Mouse (Mus musculus): ENCODE data around the gene Plekhm2.

Gene Plekhm2

DNA sequence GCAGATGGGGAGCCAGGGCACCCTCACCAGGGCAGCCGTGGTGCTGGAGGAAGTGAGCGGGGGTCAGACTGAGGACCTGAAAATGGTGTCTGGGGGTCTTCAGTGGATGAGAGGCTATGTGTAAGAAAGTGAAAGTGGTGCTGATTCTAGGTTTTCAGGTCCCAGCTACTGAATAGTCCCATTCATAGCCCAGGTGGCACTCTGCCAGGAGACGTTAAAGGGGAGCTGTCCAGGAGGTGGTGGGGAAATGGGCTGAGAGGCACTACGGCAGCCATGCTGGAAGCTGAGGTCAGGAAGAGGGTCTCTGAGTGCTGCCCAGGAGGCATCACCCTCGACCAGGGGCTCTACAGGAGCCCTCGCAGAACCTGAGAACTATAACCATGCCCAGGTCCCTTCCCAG, 15.5 kb downstream of the Plekhm2 start:
- POLR2A ChIA-PET: interaction anchor here in 1 of 4 experiments (0.8 kb wide), 1 partner anchor 10 kb away, joined by 4 read pairs; no protein-coding TSS in a partner anchor
- CTCF ChIA-PET: no interaction called here

GRCm38 (mm10) chr4:141648262-141648661, 16.4 kb downstream of the Plekhm2 start:
- ChIA-PET POLR2A (interaction anchor here in 1 of 4 experiments (0.6 kb wide), 1 partner anchor 83 kb away, joined by 4 read pairs; no protein-coding TSS in a partner anchor), CTCF (interaction anchor here in 3 of 4 experiments (0.6 to 0.7 kb wide), 3 partner anchors 18 to 83 kb away, joined by 3 to 5 read pairs (median 3); no protein-coding TSS in a partner anchor)

DNA sequence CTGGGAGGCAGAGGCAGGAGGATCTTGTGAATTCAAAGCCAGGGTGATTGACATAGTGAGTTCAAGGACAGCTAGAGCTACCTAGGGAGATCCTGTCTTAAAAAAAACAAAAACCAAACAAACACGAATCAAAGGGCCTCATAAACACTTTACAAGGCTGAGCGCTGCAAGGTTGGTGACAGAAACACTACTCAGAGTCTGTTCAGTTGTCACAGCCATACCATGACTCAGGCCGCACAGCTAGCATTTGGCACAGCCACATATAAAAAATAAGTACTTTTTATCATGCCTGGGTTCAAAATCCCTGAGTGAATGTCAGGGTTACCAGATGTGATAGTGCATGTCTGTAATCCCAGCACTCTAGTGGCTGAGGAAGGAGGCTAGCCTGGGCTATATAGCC, 17.5 kb downstream of the Plekhm2 start:
- POLR2A ChIA-PET: interaction anchor here in 2 of 4 experiments (1.0 to 1.1 kb wide), 3 partner anchors 9 to 76 kb away, joined by 3 to 5 read pairs (median 4); partner anchors contain the start of gene Ddi2 (in 1 of the 2)

GRCm38 (mm10) chr4:141645988-141646387, 18.7 kb downstream of the Plekhm2 start:
- ChIA-PET POLR2A (interaction anchor here in 3 of 4 experiments (0.6 to 1.9 kb wide), 6 partner anchors 14 to 188 kb away, joined by 3 to 6 read pairs (median 3); no protein-coding TSS in a partner anchor), CTCF (interaction anchor here in 1 of 4 experiments (1.1 kb wide), 1 partner anchor 241 kb away, joined by 3 read pairs; no protein-coding TSS in a partner anchor)

More for the DNA sequence above, 17.5 kb downstream of the Plekhm2 start:
- CTCF ChIA-PET: no interaction called here

DNA sequence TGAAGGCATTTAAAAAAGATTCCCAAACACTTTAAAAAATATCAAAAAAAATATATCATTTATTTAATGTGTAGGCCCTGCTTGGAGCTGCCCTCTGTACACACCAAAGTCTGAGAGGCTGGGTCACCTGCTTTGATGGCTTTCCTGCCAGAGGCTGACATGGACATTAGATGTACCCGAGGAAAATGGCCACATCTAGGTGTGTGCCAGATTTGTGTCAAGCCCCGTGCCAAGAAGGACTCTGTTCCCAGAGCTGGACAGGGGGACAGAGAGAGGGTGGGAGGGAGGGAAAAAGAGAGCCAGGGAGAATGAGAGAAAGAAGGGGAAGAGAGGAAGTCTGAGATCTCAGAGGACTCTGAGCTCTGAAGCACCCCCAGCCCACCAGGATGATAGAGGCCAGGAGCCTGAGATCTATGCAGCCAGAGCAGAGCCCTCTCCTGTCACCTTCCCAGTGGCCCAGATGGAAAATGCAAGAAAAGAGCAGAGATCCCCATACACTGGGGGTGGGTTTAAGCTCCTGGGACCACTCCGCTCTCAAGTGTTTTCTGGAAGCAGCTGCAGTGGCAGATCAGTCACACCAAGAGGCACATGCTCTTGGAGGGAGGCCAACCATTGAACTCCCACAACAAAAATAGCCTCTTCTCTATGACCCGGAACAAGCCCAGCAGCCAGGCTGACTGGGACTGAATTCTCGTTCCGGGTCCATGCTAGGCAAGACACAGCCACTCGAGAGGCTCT, 21.4 kb downstream of the Plekhm2 start:
- ChIA-PET CTCF (interaction anchor here in 3 of 4 experiments (0.5 to 1.3 kb wide), 5 partner anchors 15 to 332 kb away, joined by 3 to 8 read pairs (median 4); no protein-coding TSS in a partner anchor), POLR2A (interaction anchor here in 3 of 4 experiments (0.7 to 2.4 kb wide), 7 partner anchors 11 to 129 kb away, joined by 3 to 10 read pairs (median 4); no protein-coding TSS in a partner anchor)

DNA sequence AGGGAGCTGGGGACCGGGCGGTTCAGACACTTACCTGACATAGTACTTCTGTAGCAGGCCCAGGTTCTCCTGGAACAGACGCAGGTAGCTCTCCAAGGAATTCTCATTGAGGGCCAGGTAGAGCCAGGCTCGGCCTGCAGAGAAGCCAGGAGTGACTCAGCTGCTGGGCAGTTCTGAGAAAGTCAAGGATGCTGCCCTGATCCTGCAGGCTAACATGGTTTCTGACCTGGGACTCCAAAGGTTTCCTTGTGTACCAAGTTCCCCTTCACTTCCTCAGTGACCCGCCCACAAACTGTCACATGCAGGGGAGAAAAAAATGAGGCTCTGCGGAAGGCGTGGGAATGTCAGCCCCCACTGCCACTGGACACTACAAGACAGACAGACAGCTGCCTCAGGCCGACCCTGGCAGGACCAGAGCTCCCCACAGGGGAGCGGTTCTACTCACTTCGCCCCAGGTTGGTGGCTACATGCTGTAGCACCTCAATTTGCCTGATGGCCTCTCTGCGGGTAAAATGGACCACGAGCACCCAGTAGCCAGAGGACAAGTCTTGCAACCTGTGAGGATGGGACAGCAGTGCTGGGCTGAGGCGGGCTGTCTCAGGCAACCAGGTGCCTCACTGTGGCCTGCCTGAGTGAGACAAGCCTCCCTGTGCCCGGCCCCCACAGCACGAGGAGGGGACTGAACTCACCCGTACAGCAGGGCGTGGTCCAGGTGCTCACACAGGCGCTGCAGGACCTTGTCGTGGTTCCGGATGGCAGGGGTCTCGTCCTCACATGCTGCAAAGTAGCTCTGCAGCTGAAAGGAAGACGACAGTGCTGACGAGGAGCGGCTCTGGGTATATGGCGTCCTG, 22.5 kb downstream of the Plekhm2 start:
- POLR2A ChIA-PET: interaction anchor here (0.5 to 3.7 kb wide), 27 partner anchors 8 to 373 kb away, joined by 3 to 17 read pairs (median 3); partner anchors contain the start of genes Fhad1 (in 1 of the 4), Plekhm2 (in 1 of the 4), Slc25a34 (in 1 of the 4) and Tmem82 (in 1 of the 4)

GRCm38 (mm10) chr4:141641353-141641771, 23.3 kb downstream of the Plekhm2 start:
- CTCF ChIA-PET: interaction anchor here in 3 of 4 experiments (0.5 to 0.8 kb wide), 3 partner anchors 23 to 131 kb away, joined by 3 to 5 read pairs (median 3); no protein-coding TSS in a partner anchor
- POLR2A ChIA-PET: interaction anchor here (0.5 to 3.7 kb wide), 29 partner anchors 9 to 373 kb away, joined by 3 to 17 read pairs (median 3); partner anchors contain the start of genes Fhad1 (in 1 of the 4), Slc25a34 (in 1 of the 4) and Tmem82 (in 1 of the 4)

More for the DNA sequence above, 22.5 kb downstream of the Plekhm2 start:
- CTCF ChIA-PET: interaction anchor here in 3 of 4 experiments (0.6 to 1.3 kb wide), 3 partner anchors 16 to 333 kb away, joined by 3 read pairs; no protein-coding TSS in a partner anchor

DNA sequence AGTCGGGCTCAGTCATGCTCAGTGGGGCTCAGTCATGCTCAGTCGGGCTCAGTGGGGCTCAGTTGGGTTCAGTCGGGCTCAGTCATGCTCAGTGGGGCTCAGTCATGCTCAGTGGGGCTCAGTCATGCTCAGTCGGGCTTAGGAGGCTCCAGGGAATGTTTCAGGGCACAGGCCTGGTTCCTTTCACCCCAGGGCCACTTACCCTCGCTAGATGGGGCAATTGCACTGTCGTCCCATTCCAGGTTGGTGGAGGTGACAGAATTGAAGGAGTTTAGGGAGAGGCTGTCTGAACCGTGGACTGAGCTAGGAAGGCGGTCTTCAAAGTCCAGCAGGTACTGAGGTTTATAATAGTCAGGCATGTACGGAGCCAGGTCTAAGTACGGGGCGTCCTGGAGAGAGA, 25.2 kb downstream of the Plekhm2 start:
- POLR2A ChIA-PET: interaction anchor here in 2 of 4 experiments (1.0 to 3.7 kb wide), 2 partner anchors 26 to 32 kb away, joined by 3 to 17 read pairs; no protein-coding TSS in a partner anchor
- CTCF ChIA-PET: interaction anchor here in 2 of 4 experiments (0.6 kb wide), 3 partner anchors 18 to 321 kb away, joined by 3 to 4 read pairs (median 3); no protein-coding TSS in a partner anchor

DNA sequence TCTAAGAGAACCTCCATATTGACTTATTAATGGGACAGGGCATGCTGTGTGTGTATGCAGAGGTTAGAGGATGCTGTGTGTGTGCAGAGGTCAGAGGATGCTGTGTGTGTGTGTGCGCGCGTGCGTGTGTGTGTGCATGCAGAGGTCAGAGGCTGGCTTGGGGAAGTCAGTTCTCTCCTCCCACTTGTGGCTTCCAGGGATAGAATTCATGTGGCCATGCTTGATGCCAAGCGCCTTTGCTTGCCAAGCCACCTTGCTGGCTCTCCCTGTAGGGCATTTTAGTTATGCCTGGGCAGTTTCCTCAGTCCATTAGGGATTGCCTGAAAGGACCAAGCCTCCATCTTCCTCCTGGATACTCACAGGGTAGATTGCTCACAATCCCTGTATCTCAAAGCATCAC, 28.0 kb downstream of the Plekhm2 start:
- ChIA-PET POLR2A (interaction anchor here in 2 of 4 experiments (0.9 to 1.6 kb wide), 2 partner anchors 15 to 36 kb away, joined by 3 to 9 read pairs; no protein-coding TSS in a partner anchor), CTCF (no interaction called here)

DNA sequence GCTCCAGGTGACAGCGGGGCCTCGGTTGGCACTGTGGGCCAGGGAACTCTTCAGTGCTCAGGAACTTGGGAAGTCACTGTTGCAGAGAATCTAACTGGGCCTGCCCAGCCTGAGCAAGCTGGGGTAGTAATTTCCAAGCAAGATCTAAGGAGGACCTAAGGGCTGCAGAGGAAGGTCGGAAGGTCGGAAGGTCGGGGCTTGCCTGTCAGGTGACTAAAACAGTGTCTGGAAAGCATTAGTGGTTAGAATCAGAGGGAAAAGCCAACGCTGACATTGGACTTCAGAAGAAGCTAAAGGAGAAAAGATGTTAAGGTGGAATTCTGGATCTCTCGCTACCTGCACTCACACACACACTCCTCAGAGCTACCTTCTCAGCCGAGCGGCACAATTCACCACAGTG, 28.7 kb downstream of the Plekhm2 start:
- ChIA-PET CTCF (interaction anchor here in 2 of 4 experiments (0.6 to 0.8 kb wide), 2 partner anchors 18 kb away, joined by 3 to 8 read pairs; partner anchors contain the start of gene Tmem82 (in 1 of the 2)), POLR2A (interaction anchor here in 3 of 4 experiments (0.7 to 1.6 kb wide), 5 partner anchors 15 to 445 kb away, joined by 3 to 9 read pairs (median 5); no protein-coding TSS in a partner anchor)

DNA sequence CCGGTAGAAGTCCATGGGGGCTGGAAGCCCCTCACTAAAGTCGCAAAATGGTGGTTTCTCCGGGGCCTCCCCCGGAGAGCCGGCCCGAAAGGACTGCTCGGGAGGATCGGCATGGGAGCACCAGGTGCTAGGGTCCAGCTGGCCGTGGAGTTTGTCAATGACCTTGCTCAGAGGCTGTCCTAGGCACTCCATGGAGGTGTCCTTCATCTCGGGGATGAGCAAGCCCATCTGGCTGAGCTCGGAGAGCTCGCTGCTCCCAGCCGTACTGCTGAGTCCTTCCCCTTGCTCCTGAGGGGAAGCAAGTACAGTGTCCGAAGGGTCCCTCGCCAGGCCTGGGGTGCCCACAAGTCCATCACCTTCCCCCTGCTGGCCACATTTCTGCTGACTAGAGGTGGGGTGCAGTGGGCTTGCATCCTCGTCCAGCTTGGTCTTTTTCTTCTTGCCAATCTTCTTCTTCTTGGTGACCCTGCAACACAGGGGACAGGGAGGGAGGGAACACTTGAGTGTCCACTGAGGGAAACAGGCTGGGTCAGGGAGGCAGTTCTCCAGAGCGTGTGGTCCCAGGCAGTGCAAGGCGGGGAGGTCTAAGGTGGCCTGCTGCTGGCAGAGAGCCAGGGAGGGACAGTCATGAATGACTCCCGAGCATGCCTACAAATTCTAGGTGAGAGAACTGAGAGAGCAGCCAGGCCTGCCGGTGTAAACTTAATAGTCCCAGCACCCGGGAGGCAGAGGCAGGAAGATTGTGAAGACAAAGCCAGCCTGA, 32.4 kb downstream of the Plekhm2 start:
- ChIA-PET POLR2A (interaction anchor here in 2 of 4 experiments (1.5 to 1.8 kb wide), 3 partner anchors 9 to 49 kb away, joined by 3 to 7 read pairs (median 4); no protein-coding TSS in a partner anchor), CTCF (interaction anchor here in 1 of 4 experiments (1.0 kb wide), 1 partner anchor 55 kb away, joined by 3 read pairs; no protein-coding TSS in a partner anchor)

GRCm38 (mm10) chr4:141631250-141631649, 33.4 kb downstream of the Plekhm2 start:
- POLR2A ChIA-PET: interaction anchor here in 3 of 4 experiments (0.5 to 1.8 kb wide), 5 partner anchors 10 to 96 kb away, joined by 3 to 7 read pairs (median 4); partner anchors contain the start of gene Tmem82 (in 1 of the 3)
- CTCF ChIA-PET: no interaction called here

- CTCF ChIA-PET: no interaction called here
- POLR2A ChIA-PET: interaction anchor here in 3 of 4 experiments (2.5 to 5.0 kb wide), 3 partner anchors 12 to 13 kb away, joined by 6 to 27 read pairs (median 26); partner anchors contain the start of gene Tmem82 (in 3 of the 3)
Measured at GRCm38 (mm10) chr4:141630021-141630420, 34.7 kb downstream of the Plekhm2 start.

DNA sequence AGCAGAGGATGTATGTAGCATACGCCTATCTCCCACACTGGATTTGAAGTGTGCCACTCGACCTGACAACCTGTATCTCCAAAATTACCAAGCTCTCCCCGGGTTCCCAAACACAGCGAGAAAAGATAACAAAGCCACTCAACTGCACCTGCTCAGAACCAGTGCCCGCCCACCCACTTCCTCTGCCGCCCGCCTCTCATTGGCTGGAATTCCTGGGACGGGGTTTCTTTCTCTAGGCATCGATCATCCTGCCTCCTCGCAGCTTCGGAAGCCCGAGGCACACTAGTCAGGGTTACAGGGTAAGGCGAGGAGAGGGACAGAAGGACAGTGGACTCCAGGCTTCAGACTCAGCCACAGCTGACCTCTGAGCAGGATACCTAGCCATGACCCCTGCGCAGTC, 36.0 kb downstream of the Plekhm2 start:
- POLR2A ChIA-PET: interaction anchor here (0.5 to 5.0 kb wide), 22 partner anchors 10 to 345 kb away, joined by 3 to 27 read pairs (median 5); partner anchors contain the start of genes Tmem82 (in 3 of the 4), Casp9 (in 1 of the 4) and Fblim1 (in 1 of the 4)

GRCm38 (mm10) chr4:141627502-141627901, 37.2 kb downstream of the Plekhm2 start:
- CTCF ChIA-PET: interaction anchor here in 3 of 4 experiments (0.5 to 3.1 kb wide), 6 partner anchors 8 to 146 kb away, joined by 3 to 12 read pairs (median 4); no protein-coding TSS in a partner anchor
- POLR2A ChIA-PET: interaction anchor here in 3 of 4 experiments (0.7 to 5.0 kb wide), 13 partner anchors 9 to 103 kb away, joined by 3 to 27 read pairs (median 3); partner anchors contain the start of gene Tmem82 (in 3 of the 3)

More for the DNA sequence above, 36.0 kb downstream of the Plekhm2 start:
- CTCF ChIA-PET: interaction anchor here in 3 of 4 experiments (0.6 to 3.1 kb wide), 10 partner anchors 10 to 487 kb away, joined by 3 to 12 read pairs (median 4); partner anchors contain the start of gene Tmem82 (in 1 of the 3)

Data from embryonic stem cell, embryonic (primary cell).